Mouse (Mus musculus) heart, postnatal 25 days (tissue): Measurements from ENCODE around the gene Cdk7. TPM values are rescaled to one million over a fixed set of nuclear protein-coding genes. Genes with fewer than 3 reads are reported as not detected.

Experiments
- DNase-seq: peaks from one replicate; pipeline ENCODE4 v3.0.0; 2022; ENCODE audit warnings: low spot score
- intact Hi-C: fragments of 180-260 bp; cut with DNase I; formaldehyde crosslinking; loops from one replicate; pipeline ENCODE4 v1.15.1; 2025
- total RNA-seq, 2 experiments: library from RNA; stranded (reverse); gene quantifications; 2 replicates each; pipeline ENCODE4 v1.2.3; 2021

Gene Cdk7
- total RNA-seq, 2 experiments from 2014 or later, result 20.5 to 22.8 TPM

GRCm38 (mm10) chr13:100658091-100658490 is 72.6 kb downstream of the Cdk7 start:
- no peak for DNase-seq
- intact Hi-C loops, result loop anchor here (10.0 kb wide), 2 partner anchors 543 to 1997 kb away; no protein-coding TSS in a partner anchor

Other genes with a start within 250 kb of the Cdk7 start
- 10 to 100 TPM; 19.7 to 20.2 TPM for gene Gtf2h2, start 238.4 kb downstream of the Cdk7 start, total RNA-seq
- under 1 TPM; 0.36 to 0.49 TPM for gene Ocln, start 178.2 kb downstream of the Cdk7 start, total RNA-seq
- gene Marveld2, start 114.0 kb downstream of the Cdk7 start, total RNA-seq, result under 1 TPM; 0.18 to 0.59 TPM
- gene Ak6, start 80.0 kb downstream of the Cdk7 start, total RNA-seq, result 10 to 100 TPM; 59.5 to 60.8 TPM
- 10 to 100 TPM; 12.5 to 15.3 TPM for gene Rad17, start 79.9 kb downstream of the Cdk7 start, total RNA-seq
- 10 to 100 TPM; 11.8 to 12.9 TPM for gene Taf9, start 79.4 kb downstream of the Cdk7 start, total RNA-seq
- under 1 TPM; 0.64 to 0.70 TPM for gene Ccdc125, start 61.2 kb downstream of the Cdk7 start, total RNA-seq
- 100 to 1,000 TPM; 195 to 221 TPM for gene Mrps36, start 13.7 kb upstream of the Cdk7 start, total RNA-seq
- gene Cenph, start 45.0 kb upstream of the Cdk7 start, total RNA-seq, result under 1 TPM in 1 of 2 experiments, not detected in 1; 0.20 TPM
- 1 to 10 TPM in 1 of 2 experiments, under 1 TPM in 1; 0.55 to 1.4 TPM for gene Ccnb1, start 55.6 kb upstream of the Cdk7 start, total RNA-seq
- gene Slc30a5, start 102.5 kb upstream of the Cdk7 start, total RNA-seq, result 10 to 100 TPM; 20.5 to 23.8 TPM